25 mouse cellular contexts compared by ENCODE assay signal in the genomic region with DNA sequence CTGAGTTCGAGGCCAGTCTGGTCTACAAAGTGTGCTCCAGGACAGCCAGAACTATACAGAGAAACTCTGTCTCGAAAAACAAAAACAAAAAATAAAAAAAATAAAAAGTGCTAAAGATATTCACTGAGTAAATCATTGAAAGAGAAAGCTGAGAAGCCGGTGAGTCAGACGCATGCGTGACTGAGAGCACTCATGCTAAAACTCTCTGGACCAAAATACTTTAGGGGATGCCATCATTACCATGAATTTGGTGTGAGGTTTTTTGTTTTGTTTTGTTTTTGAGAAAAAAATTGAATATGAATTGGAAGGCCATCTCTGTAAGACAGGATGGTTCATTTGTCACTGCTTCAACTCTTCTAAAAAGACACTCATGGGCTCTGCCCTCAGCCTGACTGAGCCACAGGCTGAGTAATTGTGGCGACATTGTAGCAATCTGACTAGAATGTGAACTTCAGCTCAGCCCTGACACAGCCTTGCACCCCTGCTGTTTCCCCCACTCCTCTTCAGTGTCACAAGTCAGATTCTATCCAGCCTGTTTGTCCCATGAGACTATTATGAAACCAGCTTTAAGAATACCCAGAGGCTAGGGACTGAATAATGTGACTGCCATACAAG. TPM values are rescaled to one million over a fixed set of nuclear protein-coding genes. Genes with fewer than 3 reads are reported as not detected.
DNase-seq lines count a peak whose midpoint lies in the region; ATAC-seq and TF ChIP-seq lines count a peak whose summit lies in the region.
"Had no signal": no experiment of that assay in that cellular context is flagged by ENCODE, and none has a peak within 500 bp of the region (broad histone marks: within the 10 kb centered on the region; RNA-seq: fewer than 3 reads in every experiment).

No protein-coding gene starts in this region.

- H3K4me2 ChIP-seq in midbrain, embryonic 11.5 days: no peak overlapping the region
- H3K4me2 ChIP-seq in CH12.LX (ENCODE audit: insufficient read depth, low read depth, poor library complexity, severe bottlenecking): peak overlapping the region; percentile 31
- H3K4me2 ChIP-seq: forebrain, embryonic 12.5 days; heart, embryonic 13.5 days; hindbrain, embryonic 15.5 days; limb, embryonic 13.5 days; liver, embryonic 11.5 days; midbrain, embryonic 13.5 days had no signal

- no peak for TF ChIP-seq POLR2A in CH12.LX (IDR thresholded peaks at IDR 0.05; ENCODE audit: low read depth, low read length)

- no peaks in the 10 kb centered on the region for H3K27me3 ChIP-seq in midbrain, embryonic 11.5 days (ENCODE audit: control insufficient read depth, insufficient read depth, low read length)
- H3K27me3 ChIP-seq in midbrain, embryonic 10.5 days (ENCODE audit: low read depth, poor library complexity, severe bottlenecking): no peaks in the 10 kb centered on the region
- H3K27me3 ChIP-seq in CH12.LX (replicated peaks): no peaks in the 10 kb centered on the region
- H3K27me3 ChIP-seq: forebrain, embryonic 12.5 days; heart, embryonic 13.5 days; hindbrain, embryonic 15.5 days; limb, embryonic 13.5 days; midbrain, embryonic 13.5 days had no signal

- H3K9me3 ChIP-seq in midbrain, embryonic 11.5 days (ENCODE audit: control insufficient read depth, low read length): no peaks in the 10 kb centered on the region
- H3K9me3 ChIP-seq in midbrain, embryonic 10.5 days (replicated peaks): no peaks in the 10 kb centered on the region
- no peaks in the 10 kb centered on the region for H3K9me3 ChIP-seq in CH12.LX (replicated peaks; ENCODE audit: low read length)
- H3K9me3 ChIP-seq: forebrain, embryonic 12.5 days; heart, embryonic 13.5 days; hindbrain, embryonic 10.5 days; hindbrain, embryonic 15.5 days; limb, embryonic 13.5 days; midbrain, embryonic 13.5 days had no signal

- H3K36me3 ChIP-seq in midbrain, embryonic 11.5 days (ENCODE audit: control insufficient read depth, insufficient read depth, low read length): no peaks in the 10 kb centered on the region
- H3K36me3 ChIP-seq in midbrain, embryonic 10.5 days: no peaks in the 10 kb centered on the region
- H3K36me3 ChIP-seq in CH12.LX (replicated peaks in 1 of 2; ENCODE audit: control insufficient read depth in 1 of 2, insufficient read depth in 1 of 2, low read length in 1 of 2): no peaks in the 10 kb centered on the region
- H3K36me3 ChIP-seq: forebrain, embryonic 12.5 days; heart, embryonic 13.5 days; hindbrain, embryonic 10.5 days; hindbrain, embryonic 15.5 days; limb, embryonic 13.5 days; midbrain, embryonic 13.5 days had no signal

- in situ Hi-C loops in CH12.LX (cut with MboI; ENCODE audit: low pct_ligation_motif_present, low pct_unique_long_range_greater_than_20kb, low sequenced_read_pairs): no loop called here

- 83% methylated on average over 6 of the region's 6 CpGs for WGBS in midbrain, embryonic 11.5 days
- 83% methylated on average over 6 of the region's 6 CpGs for WGBS in midbrain, embryonic 10.5 days

- no peak for ATAC-seq in midbrain, embryonic 11.5 days (ENCODE audit: low FRiP score)
- ATAC-seq: forebrain, postnatal 0 days; inflammation-experienced regulatory T-cells, adult 6 months; midbrain, embryonic 13.5 days had no signal

- no peak overlapping the region for H3K9ac ChIP-seq in midbrain, embryonic 11.5 days (ENCODE audit: low read length)
- H3K9ac ChIP-seq in CH12.LX (ENCODE audit: insufficient read depth, low read depth): no peak overlapping the region
- H3K9ac ChIP-seq: forebrain, embryonic 12.5 days; forebrain, postnatal 0 days; heart, embryonic 13.5 days; hindbrain, embryonic 15.5 days; limb, embryonic 13.5 days; midbrain, embryonic 13.5 days had no signal

- TF ChIP-seq EP300 in CH12.LX (IDR thresholded peaks at IDR 0.05; ENCODE audit: low read length): no peak

- H3K4me3 ChIP-seq in midbrain, embryonic 11.5 days (ENCODE audit: low read depth, low read length): no peak overlapping the region
- H3K4me3 ChIP-seq in midbrain, embryonic 10.5 days: no peak overlapping the region
- H3K4me3 ChIP-seq in CH12.LX (replicated peaks in 1 of 3; ENCODE audit: low read depth in 2 of 3, low read length in 2 of 3, poor library complexity in 1 of 3): no peak overlapping the region
- H3K4me3 ChIP-seq: forebrain, embryonic 12.5 days; heart, embryonic 13.5 days; hindbrain, embryonic 10.5 days; hindbrain, embryonic 15.5 days; layer of hippocampus, adult 2 months; left cerebral cortex, adult 2 months; limb, embryonic 13.5 days; midbrain, embryonic 13.5 days had no signal

- TF ChIP-seq CTCF in CH12.LX (conservative IDR thresholded peaks at IDR 0.05 in 1 of 2, IDR thresholded peaks at IDR 0.05 in 1 of 2; ENCODE audit: low read depth in 2 of 2, low read length in 2 of 2): no peak

- peak; percentile 53 for DNase-seq in midbrain, embryonic 11.5 days (ENCODE audit: low spot score, missing footprints)
- no peak for DNase-seq in midbrain, embryonic 10.5 days (ENCODE audit: low spot score)
- DNase-seq in CH12.LX (ENCODE audit: extremely low read depth) (peak; percentile 80), adipocyte (ENCODE audit: low spot score) (peak; percentile 65)
- no peak for DNase-seq in spleen, postnatal 4 days (ENCODE audit: low spot score in 2 of 2)
- DNase-seq in right cerebral cortex, postnatal 14 days: no peak
- DNase-seq: cerebellum, adult 2 months; cerebellum, postnatal 14 days; forebrain, postnatal 0 days; heart, postnatal 14 days; kidney, adult 11 months; kidney, postnatal 25 days; lung, postnatal 36 days; right cerebral cortex, postnatal 25 days had no signal

- H3K27ac ChIP-seq in midbrain, embryonic 11.5 days (ENCODE audit: low read depth, low read length): no peak overlapping the region
- H3K27ac ChIP-seq in midbrain, embryonic 10.5 days (replicated peaks): no peak overlapping the region
- H3K27ac ChIP-seq in CH12.LX (ENCODE audit: insufficient read depth, low read depth): peak overlapping the region; percentile 16; the same call in 1 of the 2 replicates
- H3K27ac ChIP-seq: forebrain, embryonic 12.5 days; heart, embryonic 13.5 days; hindbrain, embryonic 10.5 days; hindbrain, embryonic 15.5 days; layer of hippocampus, adult 2 months; left cerebral cortex, adult 2 months; limb, embryonic 13.5 days; midbrain, embryonic 13.5 days; stomach, postnatal 0 days had no signal

- H3K79me2 ChIP-seq in CH12.LX (replicated peaks; ENCODE audit: control insufficient read depth, extremely low read depth, insufficient read depth, poor library complexity, severe bottlenecking): no peaks in the 10 kb centered on the region

- TF ChIP-seq RAD21 in CH12.LX (IDR thresholded peaks at IDR 0.05; ENCODE audit: low read depth, low read length): no peak

- dilution Hi-C loops in CH12.LX (cut with MboI; ENCODE audit: extremely low pct_ligation_motif_present, extremely low pct_unique_long_range_greater_than_20kb, low sequenced_read_pairs): no loop called here

- no peaks in the 10 kb centered on the region for H3K4me1 ChIP-seq in midbrain, embryonic 11.5 days (ENCODE audit: control insufficient read depth, insufficient read depth, low read length)
- H3K4me1 ChIP-seq in midbrain, embryonic 10.5 days: peaks cover 6% of the 10 kb centered on the region; the same call in 1 of the 2 replicates
- peaks cover 5 to 37% of the 10 kb centered on the region in 2 experiments; a peak in 3 of 4 replicates for H3K4me1 ChIP-seq in CH12.LX (ENCODE audit: control insufficient read depth in 1 of 2, insufficient read depth in 2 of 2)
- H3K4me1 ChIP-seq: forebrain, embryonic 12.5 days; heart, embryonic 13.5 days; hindbrain, embryonic 10.5 days; hindbrain, embryonic 15.5 days; midbrain, embryonic 13.5 days had no signal

TF ChIP-seq in CH12.LX, 34 proteins besides CTCF, POLR2A, EP300 and RAD21:
- peak; percentile 68 for TF ChIP-seq IRF4 (IDR thresholded peaks at IDR 0.05; ENCODE audit: low read depth, low read length)
- peak; percentile 82 for TF ChIP-seq NRF1 (IDR thresholded peaks at IDR 0.05; ENCODE audit: low read depth, low read length)
- TF ChIP-seq TBP (conservative IDR thresholded peaks at IDR 0.05; ENCODE audit: low read depth, low read length): peak; percentile 86
- no peak for TF ChIP-seq MXI1 (IDR thresholded peaks at IDR 0.05; ENCODE audit: low read depth, low read length)
- TF ChIP-seq TCF12 (IDR thresholded peaks at IDR 0.05; ENCODE audit: low read depth, low read length): no peak
- peak; percentile 34; the same call in 1 of the 2 replicates for TF ChIP-seq CHD1 (IDR thresholded peaks at IDR 0.05; ENCODE audit: low read depth, low read length)
- TF ChIP-seq ZNF384 (IDR thresholded peaks at IDR 0.05; ENCODE audit: low read depth, low read length): peak; percentile 18; the same call in 1 of the 2 replicates
- TF ChIP-seq SIN3A (IDR thresholded peaks at IDR 0.05; ENCODE audit: low read length): peak; percentile 27; the same call in 1 of the 2 replicates
- no peak for TF ChIP-seq MEF2A (IDR thresholded peaks at IDR 0.05; ENCODE audit: borderline replicate concordance, low read depth, low read length)
- TF ChIP-seq BHLHE40 (IDR thresholded peaks at IDR 0.05; ENCODE audit: low read depth, low read length): peak; percentile 61
- 0 out of 2 replicates have a peak, but pooled peaks have one; percentile 37 for TF ChIP-seq UBTF (IDR thresholded peaks at IDR 0.05; ENCODE audit: low read depth, low read length)
- TF ChIP-seq MAFK (IDR thresholded peaks at IDR 0.05; ENCODE audit: insufficient replicate concordance, low read length): no peak
- TF ChIP-seq RCOR1 (conservative IDR thresholded peaks at IDR 0.05; ENCODE audit: low read depth, low read length): 0 out of 2 replicates have a peak, but pooled peaks have one; percentile 26
- peak; percentile 61 for TF ChIP-seq ETS1 (conservative IDR thresholded peaks at IDR 0.05; ENCODE audit: low read depth, low read length)
- no peak for TF ChIP-seq ELF1 (IDR thresholded peaks at IDR 0.05; ENCODE audit: low read depth, low read length)

RNA-seq across cellular contexts. Expression of a gene that starts 11.5 kb away (rescaled TPM):
- 52.2 and 58.2 TPM in 2 replicates for polyA plus RNA-seq in midbrain, embryonic 11.5 days (2014; fragmentation: Nextera tagmentation; extraction: Ambion mirVana)
- 42.3 and 48.6 TPM in 2 replicates for polyA plus RNA-seq in midbrain, embryonic 10.5 days (2016; fragmentation: Nextera tagmentation; extraction: Ambion mirVana)
- total RNA-seq in CH12.LX (2012; rRNA removed) (26.9 and 28.6 TPM in 2 replicates), CH12.LX (2014; rRNA removed) (33.3 and 33.9 TPM in 2 replicates)
- polyA plus RNA-seq in CH12.LX (2012; ENCODE audit: insufficient read length, low read depth): 45.2 and 51.4 TPM in 2 replicates

Comparison
In these comparisons a context has a peak if more than half of its experiments do, and no peak if none do; other contexts are left out.
1. DNase-seq: peak in midbrain, embryonic 11.5 days (single experiment), CH12.LX (single experiment) and adipocyte (single experiment); none in midbrain, embryonic 10.5 days (single experiment), spleen, postnatal 4 days (0 of 2) and right cerebral cortex, postnatal 14 days (single experiment).